Mouse (Mus musculus) embryonic fibroblast, embryonic 13.5 days (primary cell): Measurements from ENCODE around the gene Mb.

Experiments
- CTCF ChIP-seq: IDR thresholded peaks from 2 replicates; pipeline ENCODE4 v1.5.1; 2011; ENCODE audit warnings: mild to moderate bottlenecking, control low read depth, low read length, moderate library complexity, borderline replicate concordance; ENCODE audit not compliant: insufficient read depth
- POLR2A ChIP-seq: IDR thresholded peaks from 2 replicates; pipeline ENCODE4 v1.6.1; 2011; ENCODE audit warnings: low read depth, mild to moderate bottlenecking, control low read depth, low read length, moderate library complexity

DNA sequence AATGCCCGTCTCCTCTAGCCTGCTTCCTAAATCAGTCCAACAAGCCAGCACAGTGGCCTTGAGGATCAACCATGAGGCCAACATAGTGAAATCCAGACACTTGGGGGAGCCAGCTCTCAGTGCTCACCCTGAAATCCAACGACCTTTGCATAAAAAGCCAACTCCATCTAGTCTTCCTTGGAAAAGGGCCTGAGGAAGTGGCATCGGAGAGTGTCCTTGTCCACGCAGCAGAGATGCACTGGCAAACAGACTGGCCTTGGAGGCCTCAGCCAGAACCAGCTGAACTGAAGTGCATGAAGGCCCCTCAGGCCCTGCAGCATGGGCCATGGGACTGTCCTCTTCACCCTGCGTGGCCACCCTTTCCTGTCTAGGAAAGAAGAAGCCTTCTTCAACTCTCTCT, 31.0 kb upstream of the Mb start:
- no peak for TF ChIP-seq POLR2A
- TF ChIP-seq CTCF = no peak
